Mouse (Mus musculus): ENCODE measurements around the gene Elmo1. TPM values are rescaled to one million over a fixed set of nuclear protein-coding genes. Genes with fewer than 3 reads are reported as not detected.

Elmo1 gene
- 14.0 TPM for polyA plus RNA-seq (2014; fragmentation: Illumina TruSeq; extraction: RNeasy Lipid Tissue Mini Kit (QIAGEN cat#74804); ENCODE audit: low read depth, low replicate concordance)

DNA sequence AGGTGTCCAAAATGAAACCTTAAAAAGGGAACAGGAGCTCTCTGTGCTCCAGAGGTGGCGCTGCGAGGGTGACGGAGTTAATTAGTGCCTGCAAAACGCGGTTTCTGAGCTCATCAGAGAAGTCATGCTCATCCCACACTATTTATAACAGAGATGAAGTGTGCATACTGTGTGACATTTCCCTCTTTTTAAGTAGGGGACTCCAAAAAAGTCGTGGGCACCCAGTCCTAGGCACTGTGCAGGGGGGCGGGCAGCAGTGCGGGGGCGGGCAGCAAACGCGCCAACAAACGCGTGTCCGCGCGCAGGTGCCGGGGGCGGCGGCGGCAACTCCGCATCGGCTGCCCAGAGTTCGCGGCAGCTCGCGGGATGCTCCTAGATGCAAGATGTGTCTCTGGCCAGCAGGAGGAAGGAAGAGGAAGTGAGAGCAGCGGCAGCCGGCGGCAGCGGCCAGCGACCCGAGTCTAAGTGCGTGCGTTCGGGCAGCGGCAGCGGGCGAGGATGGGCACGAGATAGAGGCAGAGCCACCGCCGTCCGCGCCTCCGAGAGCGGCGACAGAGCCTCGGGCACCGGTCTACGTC is at the start of gene Elmo1:
Gene Elmo1, plus strand, starts transcription at position 464 of the 578 bp plus-strand sequence.

